ENCODE assay signal across 1 mouse cellular context in the genomic region with DNA sequence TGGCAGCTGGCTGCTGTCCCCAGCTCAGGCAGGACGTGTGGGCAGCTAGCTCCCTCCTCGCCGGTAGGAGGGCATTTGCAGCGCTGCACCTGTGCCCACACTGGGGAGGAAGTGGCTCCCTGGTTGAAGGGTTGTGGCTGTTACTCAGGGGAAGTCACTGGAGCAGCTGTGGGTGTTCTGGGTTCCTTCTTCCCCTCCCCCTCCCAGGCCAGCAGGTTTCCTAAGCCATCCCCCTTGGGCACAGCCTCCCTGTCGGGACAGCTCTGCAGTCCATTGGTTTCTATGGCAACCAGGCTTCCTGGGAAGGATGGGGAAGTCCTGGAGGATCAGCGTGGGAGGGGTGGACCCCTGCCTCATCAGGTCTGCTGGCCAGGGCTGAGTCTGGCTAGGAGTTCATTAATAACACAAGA.
TF ChIP-seq lines count a peak whose summit lies in the region.

No protein-coding gene starts in this region.

TF ChIP-seq in CH12.LX, 34 proteins besides CTCF, POLR2A, EP300 and RAD21 (continued from another document):
- TF ChIP-seq MEF2A (IDR thresholded peaks at IDR 0.05; ENCODE audit: borderline replicate concordance, low read depth, low read length) (peak; percentile 53), USF1 (IDR thresholded peaks at IDR 0.05; ENCODE audit: low read depth, low read length) (no peak), CHD1 (IDR thresholded peaks at IDR 0.05; ENCODE audit: low read depth, low read length) (no peak), TBP (conservative IDR thresholded peaks at IDR 0.05; ENCODE audit: low read depth, low read length) (no peak)
